Mouse (Mus musculus) liver, adult (tissue): ENCODE data around the gene Pgm5.

Experiments used
- GATA4 ChIP-seq: IDR thresholded peaks from 2 replicates; pipeline ENCODE4 v1.6.1; 2014; ENCODE audit warnings: mild to moderate bottlenecking, low read length; ENCODE audit not compliant: insufficient replicate concordance

Pgm5 gene

DNA sequence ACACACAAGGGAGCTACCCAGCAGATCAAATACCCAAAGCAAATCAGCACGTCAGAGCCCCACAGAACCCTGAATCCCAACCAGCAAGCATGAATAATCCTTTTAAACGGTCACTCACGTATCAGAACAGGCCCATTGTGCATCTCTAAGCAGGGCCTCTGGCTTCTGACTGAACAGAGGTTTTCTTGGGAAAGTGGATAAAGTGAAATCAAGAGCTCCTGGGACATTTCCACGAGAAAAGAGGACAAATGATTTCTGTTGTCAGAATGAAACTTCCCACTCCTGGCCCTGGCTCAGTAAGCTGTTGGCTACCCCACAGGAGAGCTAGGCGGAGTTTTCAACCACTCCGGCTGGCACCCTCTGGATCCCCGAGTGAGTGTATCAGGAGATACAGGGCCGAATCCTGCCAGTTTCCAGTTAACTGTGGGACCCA lies 48.8 kb downstream of the Pgm5 start:
- no peak for TF ChIP-seq GATA4

DNA sequence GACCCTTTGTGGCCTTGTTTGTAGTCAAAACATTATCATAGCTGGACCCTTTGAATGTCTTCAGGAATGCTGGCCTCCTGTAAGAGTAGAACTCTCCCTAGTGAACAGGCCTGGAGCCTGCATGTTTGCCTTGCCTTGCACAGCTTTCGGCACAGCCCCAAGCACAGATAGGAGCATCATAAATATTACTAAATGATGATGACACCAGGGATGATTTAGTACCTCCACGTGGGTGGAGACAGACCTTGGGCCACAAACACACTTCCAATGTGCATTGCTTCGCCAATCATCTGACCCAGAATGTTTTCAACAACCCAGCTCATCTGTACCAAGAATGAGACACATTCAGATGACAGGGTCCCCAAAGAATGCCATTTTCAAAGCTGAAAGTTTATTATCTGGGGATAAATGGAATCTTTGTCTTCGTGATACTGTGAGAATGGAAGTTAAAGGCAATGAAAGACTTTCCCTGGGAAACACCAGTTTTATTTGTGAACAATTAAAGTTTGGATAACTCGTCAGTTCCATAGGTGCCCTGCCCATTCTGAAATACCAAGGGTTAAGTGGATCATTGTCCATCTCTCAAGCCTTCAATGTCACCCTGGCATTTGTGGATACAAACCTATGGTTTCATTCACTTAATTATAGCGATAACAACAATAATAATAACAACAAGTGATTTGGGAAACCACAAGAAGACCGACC lies 49.4 kb downstream of the Pgm5 start:
- no peak for TF ChIP-seq GATA4

DNA sequence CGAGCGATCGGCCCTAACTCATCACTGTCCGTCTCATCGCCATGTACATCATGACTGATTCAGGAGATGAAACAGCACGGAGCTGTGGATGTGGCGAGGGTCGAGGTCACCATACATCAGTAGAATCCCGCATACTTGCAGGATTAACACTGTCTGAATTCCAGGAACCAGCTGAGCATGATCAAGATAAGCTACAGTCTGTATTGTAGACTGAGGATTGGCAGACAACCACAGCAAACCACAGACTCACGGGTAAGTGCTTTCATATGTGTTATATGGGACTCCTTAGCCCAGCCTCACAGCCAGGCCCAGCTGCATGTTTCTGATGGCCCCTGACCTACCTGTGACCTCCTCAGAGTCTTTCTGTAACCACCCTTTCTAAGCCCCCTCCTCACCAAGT lies 50.2 kb downstream of the Pgm5 start:
- no peak for TF ChIP-seq GATA4

DNA sequence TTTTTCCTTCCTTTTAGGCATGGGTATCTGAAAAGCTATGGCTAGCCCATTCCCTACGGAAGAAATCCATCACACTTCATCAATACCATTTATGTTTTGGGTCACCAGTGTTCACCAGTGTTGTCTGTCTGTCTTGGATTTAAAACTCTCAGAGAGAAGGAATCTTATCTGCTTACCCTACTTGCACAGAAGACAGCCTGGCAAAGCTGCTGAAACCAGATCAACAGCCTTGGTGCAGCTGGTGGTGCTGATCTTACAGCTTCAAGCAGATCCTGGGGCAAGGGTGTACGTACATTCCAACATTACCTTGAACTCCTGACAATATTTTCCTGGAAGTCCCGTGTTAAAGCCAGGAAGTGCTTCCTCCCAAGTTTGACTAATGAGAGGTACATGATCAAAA lies 55.6 kb downstream of the Pgm5 start:
- TF ChIP-seq GATA4: no peak

DNA sequence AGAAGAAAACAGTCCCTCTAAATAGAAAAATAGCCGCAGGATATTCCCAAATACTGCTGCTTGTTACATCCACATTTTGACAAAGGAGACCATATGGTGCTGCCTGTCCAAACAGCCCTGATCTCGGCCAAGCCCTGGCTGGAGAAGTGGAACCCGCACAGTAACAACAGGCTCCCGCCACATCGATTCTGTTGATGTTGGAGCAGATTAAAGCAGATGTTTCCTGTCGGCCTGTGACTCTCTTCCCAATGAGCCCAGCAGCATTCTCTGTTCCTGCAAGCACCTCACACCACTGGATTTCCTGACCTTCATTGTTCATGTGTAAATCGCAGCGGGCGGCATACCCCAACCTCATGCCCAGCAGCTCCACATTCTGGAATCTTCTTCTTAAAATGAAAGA lies 64.0 kb downstream of the Pgm5 start:
- no peak for TF ChIP-seq GATA4

DNA sequence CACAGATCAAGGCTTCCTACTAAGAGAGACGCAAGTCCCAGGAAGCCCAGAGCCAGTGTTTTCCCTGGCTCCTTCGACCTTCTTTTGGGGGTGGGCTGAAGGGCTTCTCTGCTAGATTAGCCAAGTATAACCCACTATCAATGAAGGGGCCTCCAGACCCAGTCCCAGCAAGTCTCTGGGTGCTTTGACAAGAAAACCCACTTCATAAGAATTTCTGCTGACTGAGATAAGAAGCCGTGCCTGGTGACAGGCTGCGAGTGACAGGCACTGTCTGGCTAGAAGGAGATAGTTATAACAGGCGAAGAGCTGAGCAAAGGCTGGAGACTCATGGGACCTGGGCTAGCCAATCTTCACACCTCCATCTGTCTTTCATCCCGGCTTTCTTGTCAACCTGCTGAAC lies 67.3 kb downstream of the Pgm5 start:
- TF ChIP-seq GATA4: no peak

DNA sequence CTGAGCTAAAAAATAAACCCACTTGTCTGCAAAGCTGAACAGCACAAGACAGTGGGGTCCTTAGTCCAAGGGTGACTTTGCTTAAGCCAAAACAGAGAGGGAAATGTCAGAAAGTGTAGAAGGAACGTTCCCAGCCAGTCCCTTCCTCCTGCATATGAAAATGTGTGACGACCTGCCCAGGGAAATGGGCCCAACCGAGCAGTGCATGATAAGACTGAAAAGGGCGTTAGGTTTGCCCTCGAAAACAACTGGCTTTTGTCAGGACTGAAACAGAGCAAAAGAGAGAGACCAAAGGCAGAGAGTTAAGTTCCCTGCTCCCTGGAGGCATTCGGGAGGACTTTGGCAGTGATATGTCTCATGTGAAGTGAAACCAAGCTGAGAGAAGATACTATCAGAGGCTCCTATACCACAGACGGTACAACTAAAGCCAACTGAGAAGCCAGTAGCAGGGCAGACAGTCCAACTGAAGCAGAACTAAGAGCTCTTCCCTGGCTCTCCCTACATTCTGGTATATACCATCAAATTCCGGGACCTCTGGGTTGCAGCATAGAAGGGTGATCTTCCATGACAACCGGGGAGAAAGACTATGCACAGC lies 68.0 kb downstream of the Pgm5 start:
- no peak for TF ChIP-seq GATA4

DNA sequence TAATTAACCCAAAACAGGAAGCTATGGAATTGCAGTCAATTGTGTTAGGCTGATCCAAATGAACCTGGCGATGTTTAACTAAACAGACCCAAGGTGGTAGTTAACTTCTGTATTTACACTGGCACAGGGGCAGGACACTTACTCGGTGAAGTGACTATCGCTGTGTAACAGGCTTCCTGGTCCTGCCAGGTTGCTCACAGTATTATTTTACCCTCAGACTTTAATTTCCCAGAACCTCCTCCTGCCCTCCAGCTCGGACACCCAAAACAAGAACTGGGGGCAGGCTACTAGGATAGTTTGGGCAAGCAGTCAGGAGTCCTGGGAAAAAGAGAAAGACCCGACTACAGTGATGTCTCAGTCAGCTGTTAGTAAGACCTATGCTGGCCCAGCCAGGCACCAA lies 68.8 kb downstream of the Pgm5 start:
- no peak for TF ChIP-seq GATA4

DNA sequence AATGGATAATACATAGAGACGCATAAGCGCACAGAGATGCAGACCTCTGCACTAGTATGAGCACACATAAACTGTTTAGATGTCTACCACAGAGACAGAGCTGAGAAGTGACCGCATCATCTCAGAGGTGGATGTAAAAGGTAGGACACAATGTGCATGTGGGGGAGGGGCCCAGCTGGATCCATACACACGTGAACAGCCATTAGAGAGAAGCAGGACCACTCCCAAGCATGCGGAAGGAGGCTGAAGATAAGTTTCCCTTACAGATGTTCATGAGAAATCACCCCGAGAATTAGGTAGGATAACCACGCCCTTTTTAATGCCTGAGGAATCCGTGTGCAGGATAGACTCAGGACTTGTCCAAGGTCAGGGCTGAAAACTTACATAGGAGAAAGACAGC lies 75.8 kb downstream of the Pgm5 start:
- no peak for TF ChIP-seq GATA4

DNA sequence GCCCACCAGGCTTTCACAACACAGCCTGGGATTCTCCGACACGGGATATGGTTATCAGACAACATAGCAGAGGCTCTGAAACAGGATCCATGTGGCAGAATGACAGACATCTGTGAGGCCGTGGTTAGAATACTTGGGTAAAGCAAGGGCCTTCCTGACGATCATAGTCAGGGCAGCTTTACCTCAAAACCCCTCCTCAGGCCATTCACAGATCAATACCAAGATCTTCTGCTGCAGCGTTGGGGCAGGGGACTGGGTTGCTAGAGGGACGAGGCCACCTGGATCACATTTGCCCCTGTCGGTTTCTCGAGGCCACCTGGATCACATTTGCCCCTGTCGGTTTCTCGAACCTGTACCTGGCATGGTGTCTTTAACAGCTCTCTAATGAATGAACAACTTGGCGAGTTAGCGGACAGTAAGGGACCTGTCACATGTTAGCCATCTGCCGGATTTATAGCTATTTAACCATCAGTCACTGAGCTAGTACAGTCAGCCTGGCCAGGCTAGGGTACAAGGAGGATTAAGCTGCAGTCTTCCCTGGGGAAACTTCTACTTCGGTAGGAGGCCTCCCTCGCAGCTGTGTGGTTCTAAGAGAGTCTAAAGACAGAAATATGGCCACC lies 76.5 kb downstream of the Pgm5 start:
- TF ChIP-seq GATA4: no peak

DNA sequence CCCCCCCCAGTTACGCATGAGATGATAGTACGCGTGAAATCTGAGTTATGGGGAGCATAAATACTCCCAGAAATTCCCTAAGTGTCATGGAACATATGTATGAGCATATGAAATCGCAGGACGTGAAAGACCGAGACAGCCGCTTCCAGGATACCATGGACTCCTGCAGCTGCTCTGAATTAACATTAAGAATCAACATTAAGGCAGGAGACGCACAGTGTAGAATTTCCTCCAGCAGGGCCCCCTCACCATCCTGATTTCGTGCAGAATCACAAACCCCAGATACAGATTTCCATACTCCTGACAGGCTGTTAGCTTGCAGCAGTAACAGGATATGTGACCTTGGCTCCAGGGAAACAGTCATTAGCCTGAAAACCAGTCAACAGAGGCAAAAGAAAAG lies 77.9 kb downstream of the Pgm5 start:
- TF ChIP-seq GATA4: no peak

DNA sequence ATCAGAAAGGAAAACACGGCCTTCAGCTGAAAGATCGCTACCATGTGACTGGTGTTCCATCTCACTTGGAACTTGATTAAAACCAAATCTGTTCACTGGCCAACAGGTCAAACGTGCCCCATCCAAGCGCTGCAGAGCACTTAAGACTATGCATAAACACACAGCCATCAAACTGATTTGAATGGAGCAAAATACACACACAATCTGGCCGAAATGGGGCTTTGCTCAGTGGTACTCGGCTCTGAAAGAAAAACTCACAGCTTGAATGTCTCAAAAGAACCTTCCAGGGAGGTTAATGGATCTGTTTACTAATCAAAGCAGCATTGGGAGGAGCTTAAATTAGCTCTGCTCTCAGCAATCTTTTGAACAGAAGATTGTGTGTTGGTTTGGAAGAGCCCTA lies 81.7 kb downstream of the Pgm5 start:
- no peak for TF ChIP-seq GATA4

DNA sequence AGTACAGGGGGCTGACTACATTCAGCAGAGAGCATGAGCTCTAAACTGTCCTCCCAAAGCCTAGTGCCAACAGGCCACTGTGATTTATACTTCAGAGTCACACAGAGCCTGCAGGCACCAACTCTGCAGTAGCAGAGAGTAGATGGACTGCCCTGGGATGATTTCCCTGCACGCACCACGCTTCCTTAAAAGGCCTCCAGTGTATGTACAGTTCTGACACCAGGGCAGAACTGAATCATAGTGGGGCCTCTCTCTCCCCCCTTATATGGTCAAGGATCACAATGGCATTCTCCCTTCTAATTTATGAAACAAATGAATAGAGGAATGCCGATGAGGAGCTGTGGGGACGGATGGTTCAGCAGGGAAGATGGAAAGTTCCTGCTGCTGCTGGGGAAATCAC lies 91.3 kb downstream of the Pgm5 start:
- TF ChIP-seq GATA4: no peak

DNA sequence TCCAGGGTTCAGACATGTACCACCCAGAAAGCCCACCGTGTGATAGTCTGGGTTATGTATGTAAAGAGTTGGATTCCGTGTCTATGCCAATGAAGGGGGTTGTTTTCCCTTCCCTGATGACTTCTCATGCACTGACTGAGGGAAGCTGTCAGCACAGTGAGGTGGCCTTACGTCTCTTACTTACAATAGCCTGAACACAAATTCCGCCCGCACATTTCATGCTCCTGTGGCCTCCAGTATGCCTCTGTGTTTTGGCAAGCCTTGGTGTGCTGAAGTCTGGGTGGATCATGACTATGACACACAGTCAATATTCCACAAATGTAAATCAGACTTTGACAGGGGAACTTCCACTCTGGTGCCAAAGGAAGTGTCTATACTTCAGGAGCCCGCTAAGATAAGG lies 94.3 kb downstream of the Pgm5 start:
- TF ChIP-seq GATA4: no peak

DNA sequence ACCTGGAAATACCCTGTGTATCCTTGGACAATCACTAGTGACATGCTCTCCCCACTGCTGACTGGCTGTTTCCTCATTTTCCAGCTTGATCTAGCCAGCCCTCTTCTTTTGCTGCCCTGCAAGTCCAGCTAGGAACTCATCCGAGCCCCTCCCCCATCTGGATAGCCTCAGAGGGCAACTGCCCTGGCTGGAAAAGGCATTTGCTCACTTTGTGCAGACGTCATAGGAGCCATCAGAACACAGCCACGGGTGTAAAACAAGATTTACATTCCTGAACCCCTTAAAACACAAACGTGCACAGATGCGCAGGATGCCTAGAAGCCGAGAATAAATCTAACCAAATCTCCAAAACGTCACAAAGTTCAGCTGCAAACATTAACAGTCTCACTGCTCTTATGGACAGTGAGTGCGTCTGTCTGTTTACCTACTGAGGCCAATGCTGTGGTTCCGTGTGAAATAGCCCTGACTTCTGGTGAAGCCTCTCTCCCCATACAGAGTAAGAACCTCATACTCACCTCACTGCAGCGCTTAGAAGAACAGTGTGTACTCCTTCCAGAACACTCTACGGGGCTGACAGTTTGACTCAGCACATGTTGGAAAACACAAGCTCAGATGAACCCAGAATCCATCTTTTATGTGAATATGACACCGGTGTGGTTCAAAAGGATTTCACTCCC lies 99.0 kb downstream of the Pgm5 start:
- no peak for TF ChIP-seq GATA4

DNA sequence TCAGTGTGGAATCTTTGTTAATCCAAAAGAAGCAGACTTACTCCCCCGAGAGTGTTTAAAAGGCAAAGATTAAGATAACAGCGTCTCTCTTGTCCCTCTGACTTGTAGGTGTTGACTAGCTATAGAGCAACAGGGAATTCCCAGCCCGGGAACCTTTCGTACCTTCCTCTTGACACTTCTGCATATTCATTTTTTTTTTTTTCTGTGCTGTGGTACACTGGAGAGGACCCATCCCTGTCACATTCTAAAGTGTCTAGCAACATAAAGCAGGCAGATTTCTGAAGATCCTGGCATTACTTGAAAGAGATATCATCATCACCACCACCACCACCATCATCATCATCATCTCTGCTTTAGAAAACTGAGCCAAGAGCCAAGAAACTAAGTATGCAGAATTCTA lies 105.0 kb downstream of the Pgm5 start:
- TF ChIP-seq GATA4: no peak
